Mouse (Mus musculus): ENCODE results near the gene Inpp5a.

Gene Inpp5a

GRCm38 (mm10) chr7:139441022-139441421 is 52.1 kb downstream of the Inpp5a start:
- DNase-seq (ENCODE audit: low spot score), result no peak

GRCm38 (mm10) chr7:139441761-139442211 is 52.9 kb downstream of the Inpp5a start:
- no peak for DNase-seq (ENCODE audit: low spot score)

- DNase-seq (ENCODE audit: low spot score), result no peak
Measured at GRCm38 (mm10) chr7:139445621-139446020, 56.7 kb downstream of the Inpp5a start.

- no peak for DNase-seq (ENCODE audit: low spot score)
Measured at GRCm38 (mm10) chr7:139447381-139447780, 58.5 kb downstream of the Inpp5a start.

- DNase-seq (ENCODE audit: low spot score), result no peak
Measured at GRCm38 (mm10) chr7:139450186-139450998, 61.5 kb downstream of the Inpp5a start.

GRCm38 (mm10) chr7:139451711-139452110 is 62.8 kb downstream of the Inpp5a start:
- no peak for DNase-seq (ENCODE audit: low spot score)

GRCm38 (mm10) chr7:139452199-139452598 is 63.3 kb downstream of the Inpp5a start:
- no peak for DNase-seq (ENCODE audit: low spot score)

GRCm38 (mm10) chr7:139453198-139453597 is 64.3 kb downstream of the Inpp5a start:
- no peak for DNase-seq (ENCODE audit: low spot score)

GRCm38 (mm10) chr7:139454285-139454684 is 65.4 kb downstream of the Inpp5a start:
- no peak for DNase-seq (ENCODE audit: low spot score)

GRCm38 (mm10) chr7:139456759-139457158 is 67.8 kb downstream of the Inpp5a start:
- DNase-seq (ENCODE audit: low spot score), result no peak

- DNase-seq (ENCODE audit: low spot score), result no peak
Measured at GRCm38 (mm10) chr7:139461344-139461743, 72.4 kb downstream of the Inpp5a start.

- DNase-seq (ENCODE audit: low spot score), result no peak
Measured at GRCm38 (mm10) chr7:139462142-139462541, 73.2 kb downstream of the Inpp5a start.

GRCm38 (mm10) chr7:139465538-139465937 is 76.6 kb downstream of the Inpp5a start:
- DNase-seq (ENCODE audit: low spot score), result no peak

- DNase-seq (ENCODE audit: low spot score), result no peak
Measured at GRCm38 (mm10) chr7:139466484-139467176, 77.7 kb downstream of the Inpp5a start.

GRCm38 (mm10) chr7:139467177-139467895 is 78.4 kb downstream of the Inpp5a start:
- DNase-seq (ENCODE audit: low spot score), result no peak

GRCm38 (mm10) chr7:139467896-139468279 is 79.0 kb downstream of the Inpp5a start:
- DNase-seq (ENCODE audit: low spot score), result no peak

GRCm38 (mm10) chr7:139468440-139468839 is 79.5 kb downstream of the Inpp5a start:
- DNase-seq (ENCODE audit: low spot score), result no peak

- no peak for DNase-seq (ENCODE audit: low spot score)
Measured at GRCm38 (mm10) chr7:139469457-139469856, 80.5 kb downstream of the Inpp5a start.

GRCm38 (mm10) chr7:139470481-139470880 is 81.6 kb downstream of the Inpp5a start:
- no peak for DNase-seq (ENCODE audit: low spot score)

- no peak for DNase-seq (ENCODE audit: low spot score)
Measured at GRCm38 (mm10) chr7:139472052-139472451, 83.1 kb downstream of the Inpp5a start.

GRCm38 (mm10) chr7:139472865-139473549 is 84.1 kb downstream of the Inpp5a start:
- DNase-seq (ENCODE audit: low spot score), result peak; percentile 67

- DNase-seq (ENCODE audit: low spot score), result no peak
Measured at GRCm38 (mm10) chr7:139475896-139476295, 87.0 kb downstream of the Inpp5a start.

All from ovary, postnatal 10 days (tissue).